Mouse (Mus musculus) 3134 (cell line): ENCODE data around the gene Matk.

Experiments
- DNase-seq: peaks from one replicate; pipeline ENCODE4 v3.0.0-alpha.2; 2011; ENCODE audit warnings: low spot score; ENCODE audit not compliant: insufficient read length; ENCODE audit errors: extremely low read depth

The Matk gene

GRCm38 (mm10) chr10:81301321-81301720 is 48.6 kb downstream of the Matk start:
- no peak for DNase-seq

GRCm38 (mm10) chr10:81302288-81302687 is 49.6 kb downstream of the Matk start:
- no peak for DNase-seq

GRCm38 (mm10) chr10:81302781-81303218 is 50.1 kb downstream of the Matk start:
- no peak for DNase-seq

GRCm38 (mm10) chr10:81303258-81303657 is 50.5 kb downstream of the Matk start:
- DNase-seq: no peak

GRCm38 (mm10) chr10:81303761-81304160 is 51.0 kb downstream of the Matk start:
- no peak for DNase-seq

DNA sequence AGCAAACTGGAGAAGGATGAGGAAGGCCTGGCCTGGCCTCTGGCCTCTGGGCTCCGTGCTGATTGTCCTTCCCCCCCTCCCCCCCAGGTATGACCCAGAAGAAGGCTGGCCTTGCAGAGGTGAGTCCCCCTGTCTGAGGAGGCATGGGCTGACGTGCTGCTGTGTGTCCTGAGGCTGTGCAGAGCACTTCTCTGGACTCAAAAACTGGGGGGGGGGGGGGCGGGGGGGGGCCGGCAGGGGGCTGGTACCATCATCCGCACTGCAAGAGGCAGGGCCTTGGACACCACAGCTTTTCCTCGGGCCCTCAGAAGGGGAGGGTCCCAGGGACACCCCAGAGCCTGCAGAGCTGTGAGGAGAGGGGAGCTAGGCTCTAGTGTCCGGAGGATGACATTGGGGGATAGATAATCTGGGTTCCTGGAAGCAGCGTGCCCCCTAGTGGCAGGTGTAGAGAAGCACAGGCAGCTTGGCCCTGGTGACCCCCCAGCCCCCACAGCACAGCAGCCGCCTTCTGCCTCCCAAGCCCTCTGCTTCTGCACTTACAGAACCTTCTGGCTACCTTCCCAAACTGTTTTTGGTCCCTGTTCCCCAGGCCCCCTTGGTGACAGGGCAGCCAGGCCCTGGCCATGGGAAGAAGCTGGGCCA is 52.0 kb downstream of the Matk start:
- DNase-seq: peak; percentile 53

DNA sequence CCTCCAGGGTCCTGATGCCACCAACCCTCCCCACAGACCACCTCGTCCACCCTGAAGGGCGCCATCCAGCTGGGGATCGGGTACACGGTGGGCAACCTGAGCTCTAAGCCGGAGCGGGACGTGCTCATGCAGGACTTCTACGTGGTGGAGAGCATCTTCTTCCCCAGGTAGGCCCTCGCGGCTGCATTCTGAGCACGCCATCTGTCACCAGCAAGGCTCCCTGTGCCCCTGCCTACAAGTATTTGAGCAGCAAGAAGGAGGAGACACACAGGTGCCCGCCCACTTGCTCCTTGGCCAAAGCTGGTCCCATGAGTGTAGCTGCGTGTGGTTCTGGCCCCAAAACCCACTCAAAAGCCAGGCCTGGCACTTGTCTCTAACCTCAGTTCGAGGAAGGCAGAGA is 52.9 kb downstream of the Matk start:
- no peak for DNase-seq

- DNase-seq: no peak
These were observed 53.5 kb downstream of the Matk start for GRCm38 (mm10) chr10:81306173-81306668.

DNA sequence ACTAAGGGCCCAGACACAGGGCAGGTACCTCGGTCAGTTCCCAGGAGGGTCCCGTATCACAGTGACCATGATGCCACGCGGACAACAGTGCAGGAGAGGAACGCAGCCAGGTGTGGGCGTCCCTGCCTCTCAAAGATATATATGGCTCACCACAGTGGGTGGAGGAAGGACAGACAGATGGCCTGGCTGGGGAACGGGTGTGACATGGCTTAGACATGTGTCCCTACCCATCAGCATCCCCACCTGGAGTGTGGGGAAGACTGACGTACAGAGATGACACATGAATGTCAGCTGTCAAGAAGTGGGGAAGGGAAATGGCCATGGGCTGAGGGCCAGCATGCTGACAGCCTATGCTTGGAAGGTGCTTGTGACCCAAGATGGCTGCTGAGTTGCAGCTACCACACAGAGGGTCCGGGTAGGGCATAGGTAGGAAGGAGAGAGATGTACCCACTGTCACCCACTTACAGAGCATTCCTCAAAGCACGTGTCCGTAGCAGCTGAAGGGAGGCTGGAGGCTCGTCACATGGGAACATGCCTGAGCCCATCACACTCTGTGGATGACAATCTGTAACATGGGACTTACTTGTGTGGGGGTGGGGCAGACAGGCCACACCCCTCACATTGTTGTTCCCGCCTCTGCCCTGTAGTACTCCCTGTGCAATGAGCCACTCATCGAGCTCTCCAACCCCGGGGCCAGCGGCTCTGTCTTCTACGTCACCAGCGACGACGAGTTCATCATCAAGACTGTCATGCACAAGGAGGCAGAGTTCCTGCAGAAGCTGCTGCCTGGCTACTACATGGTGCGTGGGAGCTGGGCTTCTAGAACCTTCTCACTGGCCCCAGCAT is 54.3 kb downstream of the Matk start:
- no peak for DNase-seq

DNA sequence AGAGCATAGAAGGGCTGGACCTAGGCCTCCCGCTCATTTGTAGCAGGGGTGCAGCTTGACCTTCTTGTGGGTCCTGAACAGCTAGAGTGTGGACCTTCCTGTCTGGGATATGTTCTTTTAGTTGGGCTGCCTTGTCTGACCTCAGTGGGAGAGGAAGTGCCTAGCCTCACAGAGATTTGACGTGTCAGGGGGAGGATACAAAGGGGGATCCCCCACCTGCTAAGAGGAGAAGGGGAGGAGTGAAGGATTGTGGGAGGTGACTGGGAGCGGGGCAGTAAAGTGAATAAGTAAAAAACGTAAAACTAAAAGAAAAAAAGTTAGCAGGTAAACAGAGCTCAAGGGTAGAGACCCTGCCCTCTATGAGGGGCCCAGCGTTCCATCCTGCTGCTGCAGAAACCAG is 56.8 kb downstream of the Matk start:
- no peak for DNase-seq
